Mouse (Mus musculus) heart, adult 2 months (tissue): ENCODE measurements around the gene Emx2. TPM values are rescaled to one million over a fixed set of nuclear protein-coding genes. Genes with fewer than 3 reads are reported as not detected.

Source experiments
- DNase-seq, 2 experiments: peaks; one replicate each; pipeline ENCODE4 v3.0.0; 2021
- H3K27ac ChIP-seq: fragments of 200-600 bp; 2 replicates; pipeline ENCODE4 v1.8.1; 2022
- H3K27me3 ChIP-seq: fragments of 200-500 bp; 2 replicates; pipeline ENCODE4 v1.6.1; 2012; ENCODE audit warnings: mild to moderate bottlenecking, low read length, inconsistent platforms, mixed read lengths; ENCODE audit not compliant: control insufficient read depth, insufficient read depth
- H3K36me3 ChIP-seq: fragments of 200-500 bp; 2 replicates; pipeline ENCODE4 v1.6.1; 2012; ENCODE audit warnings: low read length, inconsistent platforms; ENCODE audit not compliant: control insufficient read depth, insufficient read depth
- H3K4me1 ChIP-seq: fragments of 200-500 bp; 2 replicates; pipeline ENCODE4 v1.6.1; 2011; ENCODE audit warnings: low read length; ENCODE audit not compliant: control insufficient read depth, insufficient read depth
- H3K4me3 ChIP-seq: fragments of 200-600 bp; 2 replicates; pipeline ENCODE4 v1.8.1; 2022
- H3K79me2 ChIP-seq: fragments of 200-500 bp; replicated peaks from 2 replicates; pipeline ENCODE4 v1.6.1; 2012; ENCODE audit warnings: mild to moderate bottlenecking, inconsistent platforms, low read length, moderate library complexity, mixed read lengths; ENCODE audit not compliant: control insufficient read depth, insufficient read depth
- H3K9ac ChIP-seq: fragments of 200-500 bp; 2 replicates; pipeline ENCODE4 v1.6.1; 2012; ENCODE audit warnings: low read depth, mild to moderate bottlenecking, control low read depth, inconsistent platforms, low read length, mixed read lengths
- CTCF ChIP-seq: fragments of 200-600 bp; IDR thresholded peaks from 2 replicates; pipeline ENCODE4 v1.8.1; 2022; ENCODE audit warnings: antibody characterized with exemption, mild to moderate bottlenecking, moderate library complexity
- EP300 ChIP-seq: fragments of 200-500 bp; IDR thresholded peaks from 2 replicates; pipeline ENCODE4 v1.6.1; 2011; ENCODE audit warnings: low read depth, low read length, control low read depth; ENCODE audit not compliant: insufficient read depth
- POLR2A ChIP-seq: fragments of 200-500 bp; IDR thresholded peaks from 2 replicates; pipeline ENCODE4 v1.6.1; 2011; ENCODE audit warnings: mild to moderate bottlenecking, low read depth, low read length, control low read depth; ENCODE audit not compliant: insufficient read depth
- WGBS: fragments of 180-500 bp; shearing (Covaris S2); methylation state at CpG from one replicate; pipeline ENCODE4 v1.1.7; 2018; 5-methylcytosine and 5-hydroxymethylcytosine counted together
- intact Hi-C: fragments of 180-260 bp; cut with DNase I; formaldehyde crosslinking; loops from one replicate; pipeline ENCODE4 v1.15.1; 2025
- polyA plus RNA-seq: library from polyadenylated mRNA; depleted of rRNA; stranded (reverse); fragments of >200 nt; gene quantifications from 2 replicates; pipeline ENCODE4 v1.2.3, GENCODE M21; 2012
- total RNA-seq, 2 experiments: library from RNA; stranded (reverse); gene quantifications; 2 replicates each; pipeline ENCODE4 v1.2.3; 2021

The Emx2 gene
- total and polyA plus RNA-seq, 3 experiments, result not detected

GRCm38 (mm10) chr19:59469035-59469949 is 11.1 kb downstream of the Emx2 start:
- no peak overlapping the region for H3K4me3 ChIP-seq
- no peaks in the 10 kb centered on the region for H3K36me3 ChIP-seq
- H3K9ac ChIP-seq, result no peak overlapping the region
- intact Hi-C loops, result no loop called here
- no peak for TF ChIP-seq EP300
- TF ChIP-seq CTCF, result no peak
- no peak for TF ChIP-seq POLR2A
- WGBS, result 1% methylated on average over 35 of the region's 35 CpGs
- peaks cover 21% of the 10 kb centered on the region for H3K27me3 ChIP-seq
- H3K27ac ChIP-seq, result no peak overlapping the region
- no peak for DNase-seq
- no peaks in the 10 kb centered on the region for H3K4me1 ChIP-seq
- no peaks in the 10 kb centered on the region for H3K79me2 ChIP-seq

- no peak for TF ChIP-seq EP300
- TF ChIP-seq CTCF, result no peak
- TF ChIP-seq POLR2A, result no peak
- intact Hi-C loops, result no loop called here
- WGBS, result 13% methylated on average over 11 of the region's 11 CpGs
- no peak overlapping the region for H3K27ac ChIP-seq
- no peaks in the 10 kb centered on the region for H3K79me2 ChIP-seq
- no peak overlapping the region for H3K4me3 ChIP-seq
- peaks cover 21% of the 10 kb centered on the region for H3K27me3 ChIP-seq
- H3K9ac ChIP-seq, result no peak overlapping the region
- no peak for DNase-seq
- no peaks in the 10 kb centered on the region for H3K36me3 ChIP-seq
- H3K4me1 ChIP-seq, result no peaks in the 10 kb centered on the region
These were observed 12.0 kb downstream of the Emx2 start for GRCm38 (mm10) chr19:59470074-59470630.

GRCm38 (mm10) chr19:59470913-59471312 is 12.7 kb downstream of the Emx2 start:
- no peak for TF ChIP-seq POLR2A
- TF ChIP-seq CTCF, result no peak
- TF ChIP-seq EP300, result no peak
- Histone ChIP-seq H3K9ac (no peak overlapping the region), H3K4me3 (no peak overlapping the region), H3K4me1 (no peaks in the 10 kb centered on the region), H3K27ac (no peak overlapping the region), H3K79me2 (no peaks in the 10 kb centered on the region), H3K36me3 (no peaks in the 10 kb centered on the region), H3K27me3 (peaks cover 21% of the 10 kb centered on the region)
- 1% methylated on average over 13 of the region's 13 CpGs for WGBS
- no peak for DNase-seq
- intact Hi-C loops, result no loop called here

GRCm38 (mm10) chr19:59472844-59473243 is 14.7 kb downstream of the Emx2 start:
- Histone ChIP-seq H3K27ac (no peak overlapping the region), H3K36me3 (no peaks in the 10 kb centered on the region), H3K79me2 (no peaks in the 10 kb centered on the region), H3K27me3 (peaks cover 18% of the 10 kb centered on the region), H3K9ac (no peak overlapping the region), H3K4me1 (no peaks in the 10 kb centered on the region), H3K4me3 (no peak overlapping the region)
- intact Hi-C loops, result no loop called here
- WGBS, result 67% methylated on average over 2 of the region's 2 CpGs
- TF ChIP-seq CTCF (no peak), EP300 (no peak), POLR2A (no peak)
- DNase-seq, result no peak

DNA sequence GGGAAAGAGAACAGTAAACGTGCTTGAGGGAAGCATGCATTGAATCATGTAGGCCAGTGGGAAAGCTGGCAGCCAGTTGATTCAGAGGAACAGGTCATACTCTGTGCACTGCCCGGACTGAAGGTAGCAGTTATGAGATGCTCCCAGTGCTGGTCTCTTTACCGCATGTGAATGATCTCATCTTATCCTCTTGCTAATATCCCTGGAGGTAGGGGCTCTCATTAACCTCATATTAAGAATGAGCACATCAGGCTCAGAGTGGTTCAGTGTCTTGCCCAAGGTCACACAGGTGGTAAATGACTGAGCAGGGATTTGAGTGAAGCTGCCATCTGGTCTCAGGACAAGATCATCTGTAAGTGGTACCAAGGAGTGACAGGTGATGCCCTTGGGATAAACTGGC is 21.7 kb downstream of the Emx2 start:
- Histone ChIP-seq H3K27me3 (no peaks in the 10 kb centered on the region), H3K27ac (no peak overlapping the region), H3K4me1 (no peaks in the 10 kb centered on the region), H3K4me3 (no peak overlapping the region), H3K9ac (no peak overlapping the region), H3K79me2 (no peaks in the 10 kb centered on the region), H3K36me3 (no peaks in the 10 kb centered on the region)
- no peak for TF ChIP-seq EP300
- TF ChIP-seq CTCF, result no peak
- no peak for TF ChIP-seq POLR2A
- DNase-seq, result no peak
- WGBS, result 74% methylated on average over 3 of the region's 3 CpGs
- intact Hi-C loops, result no loop called here

DNA sequence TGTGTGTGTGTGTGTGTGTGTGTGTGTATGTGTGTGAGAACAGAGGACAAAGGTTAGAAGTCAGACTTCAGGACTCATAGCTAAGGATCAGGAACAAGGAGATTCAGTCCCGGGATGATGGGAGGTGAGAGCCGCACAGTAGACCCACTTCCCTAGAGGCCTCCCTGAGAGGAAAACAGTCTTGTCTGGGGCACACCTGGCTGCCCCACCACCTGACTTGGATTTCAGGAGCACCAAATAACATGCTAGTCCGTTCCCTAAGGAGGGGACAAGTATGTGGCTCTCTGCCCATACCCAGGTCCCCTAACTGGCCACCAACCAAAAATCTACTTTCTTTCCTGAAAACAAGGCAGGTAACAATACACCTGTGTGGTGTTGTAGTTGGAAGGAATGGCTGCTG is 22.4 kb downstream of the Emx2 start:
- H3K79me2 ChIP-seq, result no peaks in the 10 kb centered on the region
- H3K4me1 ChIP-seq, result no peaks in the 10 kb centered on the region
- intact Hi-C loops, result no loop called here
- WGBS, result 88% methylated on average over 3 of the region's 3 CpGs
- TF ChIP-seq EP300 (no peak), CTCF (no peak), POLR2A (no peak)
- no peak for DNase-seq
- no peak overlapping the region for H3K4me3 ChIP-seq
- H3K27me3 ChIP-seq, result no peaks in the 10 kb centered on the region
- H3K36me3 ChIP-seq, result no peaks in the 10 kb centered on the region
- H3K9ac ChIP-seq, result no peak overlapping the region
- H3K27ac ChIP-seq, result no peak overlapping the region
